Mouse (Mus musculus): Measurements from ENCODE around the gene Pla2r1. TPM values are rescaled to one million over a fixed set of nuclear protein-coding genes. Genes with fewer than 3 reads are reported as not detected.

Pla2r1 gene
- total RNA-seq, 1 experiment from 2014 or later = 2.0 TPM

- no peak for DNase-seq
Observed at GRCm38 (mm10) chr2:60401694-60402093, 151.4 kb downstream of the Pla2r1 start.

- DNase-seq = no peak
Observed at GRCm38 (mm10) chr2:60393786-60394185, 159.3 kb downstream of the Pla2r1 start.

GRCm38 (mm10) chr2:60392286-60392685 lies 160.8 kb downstream of the Pla2r1 start:
- no peak for DNase-seq

GRCm38 (mm10) chr2:60387363-60387762 lies 165.7 kb downstream of the Pla2r1 start:
- DNase-seq = no peak

GRCm38 (mm10) chr2:60386835-60387234 lies 166.3 kb downstream of the Pla2r1 start:
- DNase-seq = no peak

GRCm38 (mm10) chr2:60384763-60385085 lies 168.4 kb downstream of the Pla2r1 start:
- DNase-seq = peak; percentile 9

- DNase-seq = no peak
Observed at GRCm38 (mm10) chr2:60384083-60384762, 168.9 kb downstream of the Pla2r1 start.

GRCm38 (mm10) chr2:60382858-60383669 lies 170.0 kb downstream of the Pla2r1 start, which contains the start of gene Ly75:
TSS of gene Ly75 (minus strand) at chr2:60383303.
- peak; percentile 92 for DNase-seq

GRCm38 (mm10) chr2:60382346-60382745 lies 170.8 kb downstream of the Pla2r1 start:
- no peak for DNase-seq

- no peak for DNase-seq
Observed at GRCm38 (mm10) chr2:60377260-60377659, 175.8 kb downstream of the Pla2r1 start.

- DNase-seq = no peak
Observed at GRCm38 (mm10) chr2:60375608-60376107, 177.4 kb downstream of the Pla2r1 start.

GRCm38 (mm10) chr2:60375126-60375525 lies 178.0 kb downstream of the Pla2r1 start:
- no peak for DNase-seq

- DNase-seq = no peak
Observed at GRCm38 (mm10) chr2:60370188-60370587, 182.9 kb downstream of the Pla2r1 start.

- no peak for DNase-seq
Observed at GRCm38 (mm10) chr2:60369454-60369853, 183.7 kb downstream of the Pla2r1 start.

GRCm38 (mm10) chr2:60367871-60368270 lies 185.2 kb downstream of the Pla2r1 start:
- DNase-seq = no peak

Other genes with a start within 250 kb of the Pla2r1 start
- 1.1 and 1.7 TPM in 2 replicates for gene Ly75, start 170.0 kb downstream of the Pla2r1 start, total RNA-seq (2021)
- gene Itgb6, start 169.3 kb upstream of the Pla2r1 start, total RNA-seq (2021) = not detected in 2 replicates

Data from adrenal gland, postnatal 14 days (tissue).